Mouse (Mus musculus) C2C12 (cell line): ENCODE data around the gene Mfn1. TPM values are rescaled to one million over a fixed set of nuclear protein-coding genes. Genes with fewer than 3 reads are reported as not detected.

Experiments used
- H3K27me3 ChIP-seq: one replicate; pipeline ENCODE4 v1.6.1; 2011; ENCODE audit not compliant: control insufficient read depth, insufficient read depth, insufficient read length
- H3K36me3 ChIP-seq: one replicate; pipeline ENCODE4 v1.6.1; 2011; ENCODE audit not compliant: control insufficient read depth, insufficient read depth
- H3K4me3 ChIP-seq: one replicate; pipeline ENCODE4 v1.5.1; 2011; ENCODE audit warnings: mild to moderate bottlenecking, control low read depth; ENCODE audit not compliant: poor library complexity, insufficient read depth, severe bottlenecking
- H3K79me2 ChIP-seq: one replicate; pipeline ENCODE4 v1.6.1; 2011; ENCODE audit not compliant: control insufficient read depth, insufficient read depth
- H3K79me3 ChIP-seq: one replicate; pipeline ENCODE4 v1.6.1; 2011; ENCODE audit warnings: low read depth, control low read depth
- H3ac ChIP-seq: one replicate; pipeline ENCODE3; 2011; ENCODE audit warnings: low read depth; ENCODE audit not compliant: control insufficient read depth, insufficient read length
- CEBPB ChIP-seq: IDR thresholded peaks from one replicate; pipeline ENCODE4 v1.6.1; 2011; ENCODE audit warnings: low read depth, mild to moderate bottlenecking, control low read depth, moderate library complexity
- CTCF ChIP-seq: IDR thresholded peaks from one replicate; pipeline ENCODE4 v1.5.1; 2011; ENCODE audit not compliant: control insufficient read depth, insufficient read depth, insufficient read length
- FOSL1 ChIP-seq: IDR thresholded peaks from one replicate; pipeline ENCODE4 v1.8.0; 2011; ENCODE audit warnings: mild to moderate bottlenecking, low read length; ENCODE audit not compliant: poor library complexity, insufficient read depth, severe bottlenecking
- MAX ChIP-seq: IDR thresholded peaks from one replicate; pipeline ENCODE4 v1.6.1; 2011; ENCODE audit warnings: mild to moderate bottlenecking, control low read depth
- MYOD1 ChIP-seq: IDR thresholded peaks from one replicate; pipeline ENCODE4 v1.6.1; 2011; ENCODE audit warnings: low read depth; ENCODE audit not compliant: control insufficient read depth, insufficient read length
- MYOG ChIP-seq: IDR thresholded peaks from one replicate; pipeline ENCODE4 v1.6.1; 2011; ENCODE audit not compliant: control insufficient read depth, insufficient read length; ENCODE audit errors: extremely low read depth
- USF1 ChIP-seq: IDR thresholded peaks from one replicate; pipeline ENCODE4 v1.6.1; 2011; ENCODE audit warnings: low read depth, mild to moderate bottlenecking, control low read depth, moderate library complexity
- polyA plus RNA-seq: library from polyadenylated mRNA; unstranded; fragments of >200 nt; fragmentation: generic; extraction: Trizol; gene quantifications from one replicate; pipeline ENCODE4 v1.2.1, GENCODE M21; 2012; ENCODE audit warnings: missing spikeins

The Mfn1 gene
- polyA plus RNA-seq, 1 experiment = 10.1 TPM

- TF ChIP-seq USF1 (no peak), CTCF (no peak)
Measured at GRCm38 (mm10) chr3:32611606-32612170, 82.4 kb downstream of the Mfn1 start.

GRCm38 (mm10) chr3:32614786-32615185 lies 85.5 kb downstream of the Mfn1 start:
- Histone ChIP-seq H3ac (peak overlapping the region; percentile 8), H3K36me3 (peaks cover 10% of the 10 kb centered on the region), H3K27me3 (no peaks in the 10 kb centered on the region), H3K79me2 (peaks cover 60% of the 10 kb centered on the region), H3K79me3 (peaks cover 39% of the 10 kb centered on the region), H3K4me3 (peak overlapping the region; percentile 44)
- TF ChIP-seq CTCF = no peak
- TF ChIP-seq FOSL1 = no peak
- TF ChIP-seq MAX = no peak
- no peak for TF ChIP-seq MYOG
- TF ChIP-seq MYOD1 = no peak
- TF ChIP-seq USF1 = no peak
- TF ChIP-seq CEBPB = no peak

More at GRCm38 (mm10) chr3:32611606-32612170, 82.4 kb downstream of the Mfn1 start:
- Histone ChIP-seq H3K79me2 (peaks cover 88% of the 10 kb centered on the region), H3K27me3 (no peaks in the 10 kb centered on the region), H3ac (no peak overlapping the region), H3K4me3 (no peak overlapping the region), H3K36me3 (peaks cover 10% of the 10 kb centered on the region), H3K79me3 (peaks cover 46% of the 10 kb centered on the region)

- Histone ChIP-seq H3ac (peak overlapping the region; percentile 10), H3K27me3 (no peaks in the 10 kb centered on the region), H3K79me2 (peaks cover 54% of the 10 kb centered on the region), H3K36me3 (peaks cover 10% of the 10 kb centered on the region), H3K79me3 (peaks cover 35% of the 10 kb centered on the region), H3K4me3 (peak overlapping the region; percentile 44)
- TF ChIP-seq MAX (no peak), FOSL1 (no peak), CEBPB (no peak), MYOD1 (no peak), USF1 (no peak), CTCF (no peak), MYOG (no peak)
Measured at GRCm38 (mm10) chr3:32615376-32615775, 86.1 kb downstream of the Mfn1 start.

- Histone ChIP-seq H3K79me2 (peaks cover 48% of the 10 kb centered on the region), H3K79me3 (peaks cover 34% of the 10 kb centered on the region), H3ac (peak overlapping the region; percentile 78), H3K4me3 (peak overlapping the region; percentile 44), H3K36me3 (peaks cover 10% of the 10 kb centered on the region), H3K27me3 (no peaks in the 10 kb centered on the region)
- TF ChIP-seq FOSL1 (no peak), MYOD1 (no peak), MYOG (no peak), CEBPB (no peak), CTCF (no peak), MAX (no peak), USF1 (no peak)
Measured at GRCm38 (mm10) chr3:32616006-32616330, 86.7 kb downstream of the Mfn1 start.

- no peaks in the 10 kb centered on the region for H3K27me3 ChIP-seq
- H3K4me3 ChIP-seq = peak within 1 kb of the TSS; percentile 44
- peaks cover 10% of the 10 kb centered on the region for H3K36me3 ChIP-seq
- H3K79me3 ChIP-seq = peaks cover 30% of the 10 kb centered on the region
- H3ac ChIP-seq = peak within 1 kb of the TSS; percentile 78
- peaks cover 43% of the 10 kb centered on the region for H3K79me2 ChIP-seq
- TF ChIP-seq FOSL1 (no peak), MYOG (no peak), CEBPB (no peak), USF1 (no peak), MAX (no peak), MYOD1 (no peak), CTCF (no peak)
Measured at GRCm38 (mm10) chr3:32616331-32617052, 87.2 kb downstream of the Mfn1 start, which contains the start of gene Gnb4. TSS of gene Gnb4 (minus strand) at chr3:32616585.
